Mouse (Mus musculus): ENCODE measurements around the gene Actn4. TPM values are rescaled to one million over a fixed set of nuclear protein-coding genes. Genes with fewer than 3 reads are reported as not detected.
A peak's percentile ranks its signal among the peaks of the same experiment; 100 is the strongest.
"Not testable (repeated sequence)": the region's sequence is repeated elsewhere in the genome, so short reads cannot be mapped to it uniquely, and the experiment has no call there.

The Actn4 gene
- polyA plus RNA-seq, 1 experiment from 2014 or later = 134 TPM

- no peak for ATAC-seq (replicated peaks)
- Histone ChIP-seq H3K36me3 (peaks cover 57% of the 10 kb centered on the region), H3K4me2 (replicated peaks) (no peak overlapping the region), H3K4me1 (peaks cover 10% of the 10 kb centered on the region), H3K4me3 (no peak overlapping the region), H3K27me3 (peaks cover 19% of the 10 kb centered on the region), H3K27ac (replicated peaks) (no peak overlapping the region), H3K9me3 (no peaks in the 10 kb centered on the region), H3K9ac (replicated peaks) (no peak overlapping the region)
- WGBS = 94% methylated on average over 17 of the region's 17 CpGs
Measured at GRCm38 (mm10) chr7:28892601-28893000, 69.5 kb downstream of the Actn4 start.

DNA sequence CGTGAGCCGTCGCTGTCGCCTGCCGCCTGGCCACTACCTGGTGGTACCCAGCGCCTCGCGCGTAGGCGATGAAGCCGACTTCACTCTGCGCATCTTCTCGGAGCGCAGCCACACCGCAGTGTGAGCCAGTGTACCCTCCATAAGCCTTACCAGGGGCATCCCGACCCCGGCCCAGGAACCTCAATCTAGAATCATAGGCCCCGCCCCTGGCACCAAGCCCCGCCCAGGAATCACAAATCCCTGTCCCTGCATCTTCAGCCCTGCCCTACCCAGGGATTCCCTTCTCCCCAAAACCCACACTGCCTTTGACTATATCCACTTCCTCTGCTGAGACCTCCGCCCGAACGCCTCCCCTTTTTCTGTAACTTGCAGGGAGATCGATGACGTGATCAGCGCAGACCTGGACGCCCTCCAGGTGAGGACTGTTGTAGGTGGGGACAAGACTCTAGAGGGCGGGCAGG, 73.4 kb downstream of the Actn4 start:
- peak; percentile 50 for ATAC-seq (replicated peaks)
- Histone ChIP-seq H3K9me3 (no peaks in the 10 kb centered on the region), H3K9ac (replicated peaks) (peak overlapping the region; percentile 28; the same call in 1 of the 2 replicates), H3K4me2 (replicated peaks) (peak overlapping the region; percentile 55), H3K27me3 (peaks cover 31% of the 10 kb centered on the region), H3K27ac (replicated peaks) (no peak overlapping the region), H3K4me3 (peak overlapping the region; percentile 41), H3K4me1 (peaks cover 10% of the 10 kb centered on the region), H3K36me3 (peaks cover 19% of the 10 kb centered on the region)
- WGBS = 2% methylated on average over 27 of the region's 27 CpGs

DNA sequence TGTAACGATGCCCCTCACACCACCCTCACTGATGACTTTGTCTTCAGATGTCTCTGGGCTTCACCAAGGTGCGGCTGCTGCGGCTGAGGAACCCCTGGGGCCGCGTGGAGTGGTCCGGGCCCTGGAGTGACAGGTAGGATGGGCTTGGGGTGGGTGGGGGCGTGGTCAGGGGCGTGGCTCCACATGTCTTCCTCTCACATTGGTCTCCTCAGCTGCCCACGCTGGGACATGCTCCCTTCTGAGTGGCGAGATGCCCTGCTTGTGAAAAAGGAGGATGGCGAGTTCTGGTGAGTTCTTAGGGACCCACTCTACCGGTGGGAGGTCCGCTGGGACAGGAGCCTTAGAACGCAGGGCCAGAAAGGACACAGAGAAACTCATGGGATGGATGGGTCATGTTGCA, 75.7 kb downstream of the Actn4 start:
- 21% methylated on average over 14 of the region's 14 CpGs for WGBS
- H3K4me1 ChIP-seq = peaks cover 10% of the 10 kb centered on the region
- no peak for ATAC-seq (replicated peaks)
- H3K4me2 ChIP-seq (replicated peaks) = no peak overlapping the region
- peaks cover 31% of the 10 kb centered on the region for H3K27me3 ChIP-seq
- H3K9ac ChIP-seq (replicated peaks) = no peak overlapping the region
- peaks cover 2% of the 10 kb centered on the region; the same call in 1 of the 2 replicates for H3K36me3 ChIP-seq
- H3K9me3 ChIP-seq = no peaks in the 10 kb centered on the region
- no peak overlapping the region for H3K27ac ChIP-seq (replicated peaks)
- H3K4me3 ChIP-seq = no peak overlapping the region

DNA sequence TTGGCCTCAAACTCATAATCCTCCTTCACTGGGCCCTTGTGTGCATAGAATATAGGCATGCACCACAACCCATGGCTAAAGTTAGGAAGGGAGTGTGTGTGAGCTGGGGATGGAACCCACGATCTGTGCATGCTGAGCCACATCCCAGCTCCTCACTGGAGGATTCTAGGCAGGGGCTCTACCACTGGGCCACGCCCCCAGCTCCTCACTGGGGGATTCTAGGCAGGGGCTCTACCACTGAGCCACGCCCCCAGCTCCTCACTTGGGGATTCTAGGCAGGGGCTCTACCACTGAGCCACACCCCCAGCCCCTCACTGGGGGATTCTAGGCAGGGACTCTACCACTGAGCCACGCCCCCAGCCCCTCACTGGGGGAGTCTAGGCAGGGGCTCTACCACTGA, 78.4 kb downstream of the Actn4 start:
- H3K9me3 ChIP-seq; H3K9ac ChIP-seq (replicated peaks); H3K4me1 ChIP-seq; H3K36me3 ChIP-seq; H3K4me2 ChIP-seq (replicated peaks); H3K4me3 ChIP-seq; H3K27ac ChIP-seq (replicated peaks); ATAC-seq (replicated peaks): not testable (repeated sequence)
- WGBS = 94% methylated on average over 4 of the region's 4 CpGs
- H3K27me3 ChIP-seq = peaks cover 23% of the 10 kb centered on the region

- Histone ChIP-seq H3K9me3 (no peaks in the 10 kb centered on the region), H3K36me3 (no peaks in the 10 kb centered on the region), H3K27me3 (peaks cover 16% of the 10 kb centered on the region), H3K4me3 (no peak overlapping the region), H3K27ac (replicated peaks) (no peak overlapping the region), H3K9ac (replicated peaks) (no peak overlapping the region), H3K4me1 (no peaks in the 10 kb centered on the region), H3K4me2 (replicated peaks) (no peak overlapping the region)
- ATAC-seq (replicated peaks) = no peak
- 75% methylated on average over 11 of the region's 11 CpGs for WGBS
Measured at GRCm38 (mm10) chr7:28883039-28883438, 79.1 kb downstream of the Actn4 start.

DNA sequence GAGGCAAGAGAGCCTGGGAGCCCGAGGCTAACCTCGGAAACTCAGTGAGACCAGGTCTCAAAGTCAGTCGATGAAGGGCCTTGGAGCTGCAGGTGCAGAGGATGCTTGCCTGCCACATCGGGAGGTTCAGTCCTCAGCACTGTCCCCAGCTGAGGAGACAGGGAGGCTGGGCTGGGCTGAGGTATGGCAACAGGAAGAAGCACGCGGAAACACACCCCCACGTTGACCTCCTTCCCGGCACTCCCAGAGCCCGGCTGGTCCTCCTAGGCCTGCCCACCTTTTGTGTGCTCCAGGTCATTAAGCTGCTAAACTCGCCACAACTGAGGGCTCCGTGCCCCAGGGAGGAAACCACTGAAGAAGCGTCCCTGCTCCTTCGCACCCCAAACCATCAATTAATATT, 80.9 kb downstream of the Actn4 start, which contains the start of gene Capn12:
TSS of gene Capn12 (plus strand) at position 224 of the 400 bp plus-strand sequence.
- Histone ChIP-seq H3K4me3 (no peak within 1 kb of the TSS), H3K9ac (replicated peaks) (no peak within 1 kb of the TSS), H3K4me1 (no peaks in the 10 kb centered on the region), H3K27ac (replicated peaks) (no peak within 1 kb of the TSS), H3K9me3 (no peaks in the 10 kb centered on the region), H3K36me3 (no peaks in the 10 kb centered on the region), H3K4me2 (replicated peaks) (no peak within 1 kb of the TSS), H3K27me3 (no peaks in the 10 kb centered on the region)
- WGBS = 35% methylated on average over 13 of the region's 13 CpGs
- ATAC-seq (replicated peaks) = no peak

DNA sequence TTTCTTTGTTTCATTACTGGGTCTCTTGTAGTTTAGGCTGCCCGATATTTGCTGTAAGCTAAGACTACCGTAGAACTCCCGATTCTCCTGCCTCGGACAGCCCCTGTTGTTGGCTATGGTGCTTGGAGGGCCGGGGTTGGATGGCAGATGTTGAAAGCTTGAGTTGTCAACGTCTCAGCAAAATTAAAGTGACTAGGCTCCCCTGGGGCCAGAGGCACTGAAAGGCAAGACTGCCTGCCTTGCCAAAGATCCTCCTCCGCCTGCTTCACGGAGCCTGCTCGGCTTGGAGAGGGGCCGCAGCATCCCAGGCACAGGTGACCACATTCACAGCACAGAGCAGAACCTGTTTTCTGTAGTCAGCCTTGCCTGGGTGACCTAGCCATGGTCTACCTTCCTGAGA, 81.6 kb downstream of the Actn4 start:
- ATAC-seq (replicated peaks) = no peak
- WGBS = 74% methylated on average over 10 of the region's 10 CpGs
- H3K27ac ChIP-seq (replicated peaks) = no peak overlapping the region
- H3K4me2 ChIP-seq (replicated peaks) = no peak overlapping the region
- H3K36me3 ChIP-seq = no peaks in the 10 kb centered on the region
- H3K4me3 ChIP-seq = no peak overlapping the region
- H3K9ac ChIP-seq (replicated peaks) = no peak overlapping the region
- H3K27me3 ChIP-seq = no peaks in the 10 kb centered on the region
- H3K9me3 ChIP-seq = no peaks in the 10 kb centered on the region
- H3K4me1 ChIP-seq = no peaks in the 10 kb centered on the region

GRCm38 (mm10) chr7:28879606-28880005, 82.5 kb downstream of the Actn4 start:
- H3K9ac ChIP-seq (replicated peaks) = no peak overlapping the region
- H3K4me2 ChIP-seq (replicated peaks) = no peak overlapping the region
- no peak for ATAC-seq (replicated peaks)
- H3K27ac ChIP-seq (replicated peaks) = no peak overlapping the region
- H3K27me3 ChIP-seq = no peaks in the 10 kb centered on the region
- no peak overlapping the region for H3K4me3 ChIP-seq
- no peaks in the 10 kb centered on the region for H3K9me3 ChIP-seq
- H3K36me3 ChIP-seq = no peaks in the 10 kb centered on the region
- H3K4me1 ChIP-seq = no peaks in the 10 kb centered on the region
- 75% methylated on average over 7 of the region's 7 CpGs for WGBS

DNA sequence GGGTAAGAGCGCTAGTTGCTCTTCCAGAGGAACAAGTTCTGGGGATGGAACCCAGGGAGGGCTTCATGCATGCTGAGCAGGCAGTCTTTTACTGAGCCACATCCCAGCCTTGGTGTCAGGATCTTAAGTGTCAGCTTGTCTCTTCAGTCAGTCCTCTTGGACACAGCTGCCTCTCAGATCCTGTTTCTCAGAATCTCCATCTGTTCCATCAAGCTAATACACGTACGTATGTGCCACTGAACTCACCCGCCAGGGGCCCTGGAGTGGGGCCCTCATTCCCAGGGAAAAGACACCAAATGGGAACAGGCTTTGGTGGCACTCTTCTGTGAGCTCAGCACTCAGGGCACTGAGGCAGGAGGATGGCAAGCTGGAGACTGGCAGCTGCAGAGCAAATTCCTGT, 84.3 kb downstream of the Actn4 start:
- 79% methylated on average over 4 of the region's 4 CpGs for WGBS

GRCm38 (mm10) chr7:28877155-28877554, 85.0 kb downstream of the Actn4 start:
- Histone ChIP-seq H3K4me2 (replicated peaks) (no peak overlapping the region), H3K27ac (replicated peaks) (no peak overlapping the region), H3K9ac (replicated peaks) (no peak overlapping the region), H3K27me3 (no peaks in the 10 kb centered on the region), H3K4me3 (no peak overlapping the region), H3K36me3 (no peaks in the 10 kb centered on the region), H3K4me1 (no peaks in the 10 kb centered on the region), H3K9me3 (no peaks in the 10 kb centered on the region)
- no peak for ATAC-seq (replicated peaks)
- WGBS = 90% methylated on average over 7 of the region's 7 CpGs

More for the DNA sequence above, 84.3 kb downstream of the Actn4 start:
- Histone ChIP-seq H3K9me3 (no peaks in the 10 kb centered on the region), H3K4me3 (no peak overlapping the region), H3K4me2 (replicated peaks) (no peak overlapping the region), H3K4me1 (no peaks in the 10 kb centered on the region), H3K36me3 (no peaks in the 10 kb centered on the region), H3K9ac (replicated peaks) (no peak overlapping the region), H3K27me3 (no peaks in the 10 kb centered on the region), H3K27ac (replicated peaks) (no peak overlapping the region)
- ATAC-seq (replicated peaks) = no peak

DNA sequence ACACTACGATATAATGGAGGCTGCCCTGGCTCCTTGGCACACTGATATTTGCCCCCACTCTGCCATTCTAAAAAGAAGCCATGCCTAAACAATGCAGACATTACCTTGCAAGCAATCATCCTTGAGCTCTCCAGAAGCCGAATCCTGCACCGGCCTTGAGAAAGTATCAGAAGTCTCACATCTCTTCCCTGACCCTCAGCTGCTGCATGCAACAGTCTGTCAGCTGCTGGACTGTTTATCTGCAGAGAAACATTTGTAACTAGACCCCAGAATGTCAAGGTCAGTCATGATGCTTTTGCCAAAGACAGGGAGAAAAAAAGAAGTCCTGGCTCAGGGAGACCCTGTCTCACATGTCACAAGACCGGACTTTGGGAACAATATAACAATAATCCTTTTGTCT, 86.0 kb downstream of the Actn4 start:
- WGBS = 84% methylated on average over 4 of the region's 4 CpGs
- H3K36me3 ChIP-seq = no peaks in the 10 kb centered on the region
- no peak overlapping the region for H3K27ac ChIP-seq (replicated peaks)
- ATAC-seq (replicated peaks) = no peak
- no peak overlapping the region for H3K9ac ChIP-seq (replicated peaks)
- no peak overlapping the region for H3K4me2 ChIP-seq (replicated peaks)
- no peak overlapping the region for H3K4me3 ChIP-seq
- H3K4me1 ChIP-seq = no peaks in the 10 kb centered on the region
- H3K9me3 ChIP-seq = no peaks in the 10 kb centered on the region
- H3K27me3 ChIP-seq = no peaks in the 10 kb centered on the region

- no peak overlapping the region for H3K27ac ChIP-seq (replicated peaks)
- no peak overlapping the region for H3K9ac ChIP-seq (replicated peaks)
- 74% methylated on average over 2 of the region's 2 CpGs for WGBS
- H3K27me3 ChIP-seq = no peaks in the 10 kb centered on the region
- H3K4me2 ChIP-seq (replicated peaks) = no peak overlapping the region
- H3K4me3 ChIP-seq = no peak overlapping the region
- H3K36me3 ChIP-seq = no peaks in the 10 kb centered on the region
- H3K9me3 ChIP-seq = no peaks in the 10 kb centered on the region
- no peaks in the 10 kb centered on the region for H3K4me1 ChIP-seq
- ATAC-seq (replicated peaks) = no peak
Measured at GRCm38 (mm10) chr7:28874565-28874964, 87.6 kb downstream of the Actn4 start.

DNA sequence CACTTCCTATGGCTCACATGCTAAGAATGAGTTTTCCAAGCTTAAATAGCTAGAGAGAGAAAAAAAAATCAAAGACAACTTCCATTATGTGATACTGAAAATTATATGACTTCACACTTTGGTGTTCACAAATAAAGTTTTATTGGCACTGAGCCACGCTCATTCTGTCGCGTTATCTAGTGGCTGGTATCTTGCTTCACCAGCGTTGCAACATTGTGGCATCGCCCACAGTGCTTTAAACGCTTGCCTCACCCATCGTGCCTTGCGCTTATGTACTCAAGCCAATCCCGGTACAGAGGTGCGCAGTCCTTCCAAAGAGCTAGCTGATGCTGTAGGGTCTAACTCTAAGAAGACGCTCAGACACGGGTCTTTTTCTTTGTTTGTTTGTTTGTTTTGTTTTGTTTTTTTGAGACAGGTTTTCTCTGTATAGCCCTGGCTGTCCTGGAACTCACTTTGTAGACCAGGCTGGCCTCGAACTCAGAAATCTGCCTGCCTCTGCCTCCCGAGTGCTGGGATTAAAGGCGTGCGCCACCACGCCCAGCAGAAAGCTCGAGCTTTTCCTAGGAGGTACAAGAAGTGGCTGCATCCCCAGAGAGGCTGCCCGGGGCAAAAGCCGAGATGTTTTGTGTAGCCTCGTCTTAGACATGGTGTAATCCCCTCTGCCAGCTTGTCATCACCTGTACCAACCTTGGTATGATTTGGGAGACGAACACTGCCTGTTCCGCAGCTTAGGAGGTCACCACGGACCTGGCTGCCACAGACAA, 91.1 kb downstream of the Actn4 start:
- Histone ChIP-seq H3K9me3 (no peaks in the 10 kb centered on the region), H3K4me1 (peaks cover 3% of the 10 kb centered on the region; the same call in 1 of the 2 replicates), H3K9ac (replicated peaks) (no peak overlapping the region), H3K36me3 (no peaks in the 10 kb centered on the region), H3K27me3 (no peaks in the 10 kb centered on the region), H3K27ac (replicated peaks) (no peak overlapping the region), H3K4me3 (no peak overlapping the region), H3K4me2 (replicated peaks) (no peak overlapping the region)
- ATAC-seq (replicated peaks) = no peak
- 89% methylated on average over 24 of the region's 24 CpGs for WGBS
